Mouse (Mus musculus): ENCODE measurements around the gene Cldn4.

Gene Cldn4

DNA sequence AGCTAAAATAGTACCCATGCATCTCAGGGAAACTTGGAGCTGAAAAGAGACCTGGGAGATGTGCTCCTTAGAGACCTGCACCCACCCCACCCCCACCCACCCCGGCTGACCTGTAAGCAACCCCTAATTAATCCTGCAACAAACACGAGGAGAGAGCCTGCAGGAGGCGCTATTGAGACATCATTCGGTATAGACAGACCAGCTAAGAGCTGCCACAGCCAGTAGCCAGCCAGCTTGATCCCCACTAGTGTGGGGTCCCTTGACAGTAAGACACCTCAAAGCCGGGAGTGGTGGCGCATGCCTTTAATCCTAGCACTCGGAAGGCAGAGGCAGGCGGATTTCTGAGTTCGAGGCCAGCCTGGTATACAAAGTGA lies 13.8 kb downstream of the Cldn4 start:
- DNase-seq (ENCODE audit: low spot score) = no peak

DNA sequence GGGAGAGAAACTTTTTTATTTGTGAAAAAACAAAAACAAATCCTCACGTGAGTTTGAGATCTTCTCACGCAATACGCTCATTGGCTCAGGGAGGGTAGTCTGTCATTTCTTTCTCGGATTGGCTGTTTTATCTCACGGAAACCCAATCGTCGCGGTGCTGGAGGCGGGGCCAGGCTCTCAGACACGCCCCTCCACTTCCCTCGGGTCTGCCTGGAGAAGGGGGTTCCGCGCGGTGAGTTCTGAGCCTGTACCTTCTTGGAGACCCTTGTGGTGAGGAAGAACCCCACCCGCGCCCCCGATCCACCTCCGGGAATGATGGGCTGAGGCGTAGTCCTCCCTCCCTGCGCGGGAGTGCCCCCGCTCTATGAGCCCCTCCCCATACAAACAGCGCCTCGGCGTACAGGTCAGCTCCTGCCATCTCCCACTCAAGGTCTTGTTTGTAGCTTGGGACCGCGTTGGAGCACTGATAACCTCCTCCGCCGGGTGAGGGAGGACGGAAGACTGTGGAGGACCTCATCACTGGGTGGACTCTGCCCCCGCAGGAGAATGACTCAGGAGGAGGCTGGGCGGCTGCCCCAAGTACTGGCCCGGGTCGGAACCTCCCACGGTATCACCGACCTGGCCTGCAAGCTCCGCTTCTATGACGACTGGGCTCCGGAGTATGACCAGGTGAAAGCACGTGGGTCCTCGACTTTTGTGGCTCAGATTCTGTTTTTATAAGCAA lies 14.4 kb downstream of the Cldn4 start, which contains the start of gene Mettl27:
Gene Mettl27 (plus strand): TSS at position 190 of the 724 bp plus-strand sequence.
- DNase-seq (ENCODE audit: low spot score) = peak; percentile 81

- DNase-seq (ENCODE audit: low spot score) = no peak
Measured at GRCm38 (mm10) chr5:134929988-134930387, 16.7 kb downstream of the Cldn4 start.

- no peak for DNase-seq (ENCODE audit: low spot score)
Measured at GRCm38 (mm10) chr5:134926726-134927125, 20.0 kb downstream of the Cldn4 start.

DNA sequence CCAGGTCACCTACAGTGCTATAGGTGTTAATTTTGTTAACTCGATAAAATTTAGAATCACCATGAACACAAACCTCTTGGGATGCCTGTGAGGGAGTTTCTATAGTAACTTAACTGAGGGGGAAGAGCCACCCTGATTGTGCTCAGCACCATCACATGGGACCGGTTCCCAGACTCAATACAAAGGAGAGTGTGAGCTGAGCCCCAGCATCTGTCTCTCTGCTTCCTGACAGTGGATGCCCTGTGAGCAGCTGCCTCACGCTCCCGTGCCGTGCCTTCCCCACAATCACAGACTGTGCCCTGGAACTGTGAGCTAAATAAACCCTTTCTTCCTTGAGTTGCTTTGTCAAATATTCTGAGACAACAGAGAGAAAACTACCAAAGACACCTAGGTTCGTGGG lies 23.6 kb downstream of the Cldn4 start:
- no peak for DNase-seq (ENCODE audit: low spot score)

DNA sequence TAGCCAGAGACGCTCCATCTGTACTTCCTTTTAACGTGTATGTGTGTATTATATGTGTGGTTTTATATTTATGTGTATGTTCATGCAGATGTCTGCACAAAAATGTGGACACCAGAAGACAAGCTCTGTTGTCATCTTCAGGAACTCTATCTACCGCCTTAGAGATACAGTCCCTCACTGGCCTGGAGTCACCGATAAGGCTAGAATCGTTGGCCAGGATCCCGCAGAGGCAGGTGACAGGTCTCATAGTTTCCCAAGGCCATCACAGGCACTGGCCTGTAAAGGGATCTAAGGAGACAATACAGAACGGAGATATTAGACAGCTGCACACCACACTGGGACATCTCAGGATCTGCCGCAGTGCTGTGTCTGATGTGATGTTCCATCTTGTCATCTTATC lies 25.6 kb downstream of the Cldn4 start:
- DNase-seq (ENCODE audit: low spot score) = no peak

- no peak for DNase-seq (ENCODE audit: low spot score)
Measured at GRCm38 (mm10) chr5:134920106-134920687, 26.5 kb downstream of the Cldn4 start.

DNA sequence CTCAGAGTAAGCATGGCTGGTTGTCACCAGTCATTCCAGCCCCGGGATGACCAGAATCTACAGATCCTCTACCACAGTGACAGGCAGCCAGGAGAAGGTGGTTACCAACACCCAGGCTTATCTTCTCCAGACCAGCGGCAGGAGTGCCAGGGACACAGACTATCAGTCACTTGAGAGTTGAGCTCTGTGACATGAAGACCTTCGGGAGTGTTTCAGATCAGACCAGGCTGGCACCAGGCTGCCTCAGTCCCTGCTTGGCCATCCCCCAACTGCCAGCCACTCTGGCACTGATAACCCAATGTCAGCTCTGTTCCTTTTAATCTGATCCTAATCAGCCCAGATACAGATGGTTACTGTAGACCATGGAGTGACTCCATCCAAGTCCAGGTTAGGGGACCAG lies 27.6 kb downstream of the Cldn4 start:
- no peak for DNase-seq (ENCODE audit: low spot score)

GRCm38 (mm10) chr5:134918071-134918832 lies 28.5 kb downstream of the Cldn4 start:
- DNase-seq (ENCODE audit: low spot score) = peak; percentile 66

- DNase-seq (ENCODE audit: low spot score) = no peak
Measured at GRCm38 (mm10) chr5:134915311-134915710, 31.4 kb downstream of the Cldn4 start, which contains the start of gene Cldn13. TSS of gene Cldn13 (minus strand) at chr5:134915526.

GRCm38 (mm10) chr5:134914510-134914909 lies 32.2 kb downstream of the Cldn4 start:
- no peak for DNase-seq (ENCODE audit: low spot score)

DNA sequence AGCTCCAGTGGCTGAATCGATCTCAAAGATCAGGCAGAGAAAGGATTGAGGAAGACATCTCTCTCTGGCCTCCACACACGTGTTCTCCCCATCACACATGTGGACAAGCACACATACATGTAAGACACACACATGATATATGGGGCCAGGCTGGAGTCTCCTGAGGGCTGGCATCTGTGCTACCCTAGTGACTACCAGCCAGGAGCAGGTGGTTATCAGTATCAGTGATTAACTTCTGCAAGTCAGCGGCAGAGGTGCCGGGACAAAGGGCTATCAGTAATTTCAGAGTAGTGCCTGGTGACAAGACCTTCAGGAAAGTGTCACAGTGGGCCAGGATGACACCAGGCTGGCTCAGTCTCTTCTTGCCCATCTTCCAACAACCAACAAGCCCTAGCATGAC lies 33.0 kb downstream of the Cldn4 start:
- no peak for DNase-seq (ENCODE audit: low spot score)

- DNase-seq (ENCODE audit: low spot score) = no peak
Measured at GRCm38 (mm10) chr5:134913352-134913751, 33.4 kb downstream of the Cldn4 start.

DNA sequence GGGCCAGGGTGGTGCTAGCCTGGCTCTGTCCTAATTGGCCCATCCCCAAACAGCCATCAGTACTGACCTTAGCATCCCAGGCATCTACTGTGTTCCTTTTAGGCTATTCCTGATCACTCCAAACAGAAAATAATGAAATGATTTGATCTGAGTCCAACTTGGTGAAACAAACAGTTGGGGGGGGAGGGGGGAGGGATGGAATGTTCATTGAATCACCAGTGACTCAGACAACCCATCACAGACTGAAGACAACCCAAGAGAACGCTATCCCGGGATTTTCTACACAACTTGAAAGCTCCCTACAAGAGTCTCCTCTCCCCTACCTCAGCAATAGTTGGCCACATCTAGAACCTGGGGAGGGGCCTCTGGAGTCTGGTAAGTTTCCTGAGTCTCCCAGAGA lies 34.8 kb downstream of the Cldn4 start:
- no peak for DNase-seq (ENCODE audit: low spot score)

DNA sequence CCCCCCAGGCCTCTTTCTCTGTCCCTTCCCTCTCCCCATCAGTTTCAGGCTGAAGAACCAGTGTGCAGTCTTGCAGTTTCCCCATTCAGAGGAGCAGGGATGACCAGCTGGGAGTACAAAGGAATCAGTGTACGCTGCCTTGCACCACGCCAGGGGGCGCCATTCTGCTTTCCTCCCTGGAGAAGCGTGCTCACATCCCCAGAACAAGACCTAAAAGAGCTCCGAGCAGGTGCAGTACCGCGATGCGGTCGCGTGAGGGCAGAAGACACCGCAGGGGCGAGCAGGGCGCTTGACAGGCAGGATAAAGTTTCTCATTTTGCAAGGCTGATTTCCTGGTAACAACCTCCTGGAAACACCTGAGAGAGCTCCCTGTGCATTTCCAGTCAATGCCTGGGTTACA lies 39.6 kb downstream of the Cldn4 start:
- peak; percentile 97 for DNase-seq (ENCODE audit: low spot score)

- no peak for DNase-seq (ENCODE audit: low spot score)
Measured at GRCm38 (mm10) chr5:134906633-134907032, 40.1 kb downstream of the Cldn4 start, which contains the start of gene Tmem270. TSS of gene Tmem270 (minus strand) at chr5:134906733.

- no peak for DNase-seq (ENCODE audit: low spot score)
Measured at GRCm38 (mm10) chr5:134901644-134902027, 45.1 kb downstream of the Cldn4 start.

GRCm38 (mm10) chr5:134901012-134901643 lies 45.6 kb downstream of the Cldn4 start:
- DNase-seq (ENCODE audit: low spot score) = no peak

GRCm38 (mm10) chr5:134897596-134897995 lies 49.1 kb downstream of the Cldn4 start:
- DNase-seq (ENCODE audit: low spot score) = no peak

DNA sequence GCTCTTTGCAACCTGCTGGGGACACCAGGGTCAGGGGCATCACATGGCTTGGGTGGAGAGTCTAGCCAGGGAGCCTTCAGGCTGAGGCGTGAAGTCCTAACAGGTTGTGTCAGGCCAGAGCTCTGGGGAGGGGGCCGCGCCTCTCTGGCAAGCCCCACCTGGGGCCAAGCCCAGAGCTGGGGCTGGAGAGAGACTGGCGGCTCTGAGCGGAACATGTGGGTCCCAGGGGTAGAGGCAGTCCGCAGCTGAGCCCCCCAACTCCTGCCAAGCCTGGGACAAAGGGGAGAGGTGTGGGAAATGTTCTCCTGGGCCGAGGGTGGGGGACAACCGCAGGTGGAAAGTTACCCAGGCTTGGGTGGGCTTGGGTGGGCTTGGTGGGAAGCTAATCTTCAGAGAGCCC lies 49.8 kb downstream of the Cldn4 start:
- no peak for DNase-seq (ENCODE audit: low spot score)

GRCm38 (mm10) chr5:134895291-134895690 lies 51.4 kb downstream of the Cldn4 start:
- DNase-seq (ENCODE audit: low spot score) = no peak

All from urinary bladder, postnatal 25 days (tissue).